Mouse (Mus musculus) MEL (cell line): ENCODE measurements at regions not wholly inside any gene's neighbourhood (a gene's known extent, or its start where the extent isn't known, plus 50 kb on each side); places are given as distances from the start of the nearest gene placed in this dataset.

Experiments
- BHLHE40 ChIP-seq: IDR thresholded peaks from 2 replicates; pipeline ENCODE4 v1.6.1; 2012; ENCODE audit warnings: low read depth, mild to moderate bottlenecking, inconsistent platforms, low read length, improper control_type of control experiment, borderline replicate concordance
- CTCF ChIP-seq, 3 experiments: IDR thresholded peaks in 2 of 3; conservative IDR thresholded peaks in 1 of 3; 2 replicates each; pipeline ENCODE4 v1.5.1; 2011 to 2012; ENCODE audit warnings: low read length in 3 of 3, low read depth in 2 of 3, mild to moderate bottlenecking in 2 of 3, improper control_type of control experiment in 1 of 3, inconsistent platforms in 1 of 3, mixed read lengths in 1 of 3, moderate library complexity in 1 of 3; ENCODE audit not compliant: control insufficient read depth in 1 of 3, insufficient read depth in 1 of 3, poor library complexity in 1 of 3, severe bottlenecking in 1 of 3
- GATA1 ChIP-seq: IDR thresholded peaks from 2 replicates; pipeline ENCODE4 v1.6.1; 2011; ENCODE audit warnings: low read depth, low read length, improper control_type of control experiment
- POLR2A ChIP-seq, 2 experiments: IDR thresholded peaks; 2 replicates each; pipeline ENCODE4 v1.6.1; 2011 to 2012; ENCODE audit warnings: low read length in 2 of 2, mild to moderate bottlenecking in 2 of 2, control low read depth in 1 of 2, improper control_type of control experiment in 1 of 2, low read depth in 1 of 2, moderate library complexity in 1 of 2; ENCODE audit not compliant: control insufficient read depth in 1 of 2, insufficient read depth in 1 of 2, poor library complexity in 1 of 2
- RAD21 ChIP-seq: IDR thresholded peaks from 2 replicates; pipeline ENCODE4 v1.6.1; 2011; ENCODE audit warnings: mild to moderate bottlenecking, low read depth, low read length, improper control_type of control experiment
- RCOR1 ChIP-seq: IDR thresholded peaks from 2 replicates; pipeline ENCODE4 v1.6.1; 2012; ENCODE audit warnings: low read depth, mild to moderate bottlenecking, inconsistent platforms, low read length, improper control_type of control experiment
- TAL1 ChIP-seq: IDR thresholded peaks from 2 replicates; pipeline ENCODE4 v1.6.1; 2012; ENCODE audit warnings: mild to moderate bottlenecking, inconsistent platforms, low read length, moderate library complexity, mixed read lengths
- TBP ChIP-seq: IDR thresholded peaks from 2 replicates; pipeline ENCODE4 v1.8.0; 2011; ENCODE audit warnings: low read depth, low read length, improper control_type of control experiment
- TCF12 ChIP-seq: IDR thresholded peaks from 2 replicates; pipeline ENCODE4 v1.6.1; 2014; ENCODE audit warnings: low read depth, mild to moderate bottlenecking, inconsistent platforms, low read length, improper control_type of control experiment, moderate library complexity
- USF1 ChIP-seq: IDR thresholded peaks from 2 replicates; pipeline ENCODE4 v1.6.1; 2014; ENCODE audit warnings: low read depth, mild to moderate bottlenecking, inconsistent platforms, low read length, improper control_type of control experiment, moderate library complexity
- USF2 ChIP-seq, 2 experiments: IDR thresholded peaks; 2 replicates each; pipeline ENCODE4 v1.6.1; 2011 to 2012; ENCODE audit warnings: improper control_type of control experiment in 2 of 2, low read length in 2 of 2, borderline replicate concordance in 1 of 2, inconsistent platforms in 1 of 2, low read depth in 1 of 2, mild to moderate bottlenecking in 1 of 2; ENCODE audit not compliant: insufficient read depth in 1 of 2

- TF ChIP-seq RCOR1 (no peak), USF1 (no peak), CTCF (IDR thresholded peaks at IDR 0.05 in 2 of 3, conservative IDR thresholded peaks at IDR 0.05 in 1 of 3; ENCODE audit: control insufficient read depth in 1 of 3, insufficient read depth in 1 of 3, low read depth in 2 of 3, low read length in 3 of 3, poor library complexity in 1 of 3, severe bottlenecking in 1 of 3) (no peak), POLR2A (IDR thresholded peaks at IDR 0.05; ENCODE audit: control insufficient read depth in 1 of 2, insufficient read depth in 1 of 2, low read depth in 1 of 2, low read length in 2 of 2, poor library complexity in 1 of 2) (no peak), TAL1 (no peak), GATA1 (no peak), TBP (no peak), TCF12 (no peak), USF2 (IDR thresholded peaks at IDR 0.05; ENCODE audit: borderline replicate concordance in 1 of 2, insufficient read depth in 1 of 2, low read depth in 1 of 2, low read length in 2 of 2) (no peak), BHLHE40 (no peak), RAD21 (no peak)
Observed at GRCm38 (mm10) chr1:176359992-176360724, 85.0 kb upstream of the Pld5 start.
